Mouse (Mus musculus) thymus, adult 2 months (tissue): ENCODE data around the gene F2rl1. TPM values are rescaled to one million over a fixed set of nuclear protein-coding genes. Genes with fewer than 3 reads are reported as not detected.

Experiments
- DNase-seq: peaks from one replicate; pipeline ENCODE4 v3.0.0; 2021
- H3K27ac ChIP-seq: fragments of 200-500 bp; 2 replicates; pipeline ENCODE4 v1.5.1; 2012; ENCODE audit warnings: low read length, control low read depth; ENCODE audit not compliant: control insufficient read depth, insufficient read depth
- H3K27me3 ChIP-seq: fragments of 200-500 bp; 2 replicates; pipeline ENCODE4 v1.6.1; 2012; ENCODE audit warnings: mild to moderate bottlenecking, low read length, moderate library complexity, mixed read lengths; ENCODE audit not compliant: control insufficient read depth, insufficient read depth
- H3K36me3 ChIP-seq: fragments of 200-500 bp; 2 replicates; pipeline ENCODE4 v1.6.1; 2012; ENCODE audit warnings: mild to moderate bottlenecking, low read length, moderate library complexity; ENCODE audit not compliant: control insufficient read depth, insufficient read depth
- H3K4me1 ChIP-seq: fragments of 200-500 bp; replicated peaks from 2 replicates; pipeline ENCODE4 v1.6.1; 2012; ENCODE audit warnings: low read length; ENCODE audit not compliant: control insufficient read depth, insufficient read depth
- H3K4me3 ChIP-seq: fragments of 200-500 bp; 2 replicates; pipeline ENCODE4 v1.5.1; 2012; ENCODE audit warnings: mild to moderate bottlenecking, low read length, control low read depth, moderate library complexity; ENCODE audit not compliant: control insufficient read depth, insufficient read depth
- CTCF ChIP-seq: fragments of 200-500 bp; IDR thresholded peaks from 2 replicates; pipeline ENCODE4 v1.5.1; 2012; ENCODE audit warnings: mild to moderate bottlenecking, control low read depth, low read length, moderate library complexity, borderline replicate concordance; ENCODE audit not compliant: control insufficient read depth, poor library complexity, insufficient read depth; ENCODE audit errors: extremely low read depth
- POLR2A ChIP-seq: fragments of 200-500 bp; IDR thresholded peaks from 2 replicates; pipeline ENCODE4 v1.6.1; 2012; ENCODE audit warnings: mild to moderate bottlenecking, low read length, control low read depth, moderate library complexity; ENCODE audit not compliant: control insufficient read depth, poor library complexity, insufficient read depth; ENCODE audit errors: extremely low read depth
- WGBS: fragments of 180-500 bp; shearing (Covaris S2); methylation state at CpG from one replicate; pipeline ENCODE4 v1.1.7; 2018; 5-methylcytosine and 5-hydroxymethylcytosine counted together
- polyA plus RNA-seq: library from polyadenylated mRNA; depleted of rRNA; stranded (reverse); fragments of >200 nt; gene quantifications from 2 replicates; pipeline ENCODE4 v1.2.3, GENCODE M21; 2012

Gene F2rl1
- polyA plus RNA-seq, 1 experiment: 7.8 TPM

DNA sequence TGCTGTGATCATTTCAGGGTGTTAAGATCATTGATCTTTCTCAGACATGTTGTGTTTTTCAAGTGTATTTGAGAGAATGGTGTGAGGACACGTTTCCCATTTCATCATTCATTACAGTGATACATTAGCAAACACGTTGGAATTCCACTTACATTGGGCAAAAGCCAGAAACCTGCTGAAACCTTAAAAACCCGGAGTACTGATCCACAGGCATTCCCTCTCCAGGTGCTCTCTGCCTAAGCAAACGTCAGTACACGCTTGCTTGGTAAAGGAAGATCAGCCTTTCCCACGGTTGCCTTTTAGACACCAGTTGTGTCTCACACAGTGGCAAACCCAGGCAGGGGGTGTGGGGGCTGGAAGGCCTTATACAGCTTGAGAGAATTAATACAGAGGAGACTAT, 21.2 kb upstream of the F2rl1 start:
- H3K36me3 ChIP-seq: no peaks in the 10 kb centered on the region
- H3K27me3 ChIP-seq: no peaks in the 10 kb centered on the region
- no peak overlapping the region for H3K27ac ChIP-seq
- WGBS: 94% methylated on average over 6 of the region's 6 CpGs
- no peak for DNase-seq
- H3K4me1 ChIP-seq: no peaks in the 10 kb centered on the region; the same call in 1 of the 2 replicates
- no peak overlapping the region for H3K4me3 ChIP-seq
- no peak for TF ChIP-seq POLR2A
- no peak for TF ChIP-seq CTCF

- H3K4me3 ChIP-seq: no peak overlapping the region
- no peak for DNase-seq
- H3K27me3 ChIP-seq: no peaks in the 10 kb centered on the region
- H3K27ac ChIP-seq: no peak overlapping the region
- 83% methylated on average over 7 of the region's 7 CpGs for WGBS
- TF ChIP-seq POLR2A (no peak), CTCF (no peak)
- no peaks in the 10 kb centered on the region; the same call in 1 of the 2 replicates for H3K4me1 ChIP-seq
- H3K36me3 ChIP-seq: no peaks in the 10 kb centered on the region
Measured at GRCm38 (mm10) chr13:95545729-95546186, 20.7 kb upstream of the F2rl1 start.

DNA sequence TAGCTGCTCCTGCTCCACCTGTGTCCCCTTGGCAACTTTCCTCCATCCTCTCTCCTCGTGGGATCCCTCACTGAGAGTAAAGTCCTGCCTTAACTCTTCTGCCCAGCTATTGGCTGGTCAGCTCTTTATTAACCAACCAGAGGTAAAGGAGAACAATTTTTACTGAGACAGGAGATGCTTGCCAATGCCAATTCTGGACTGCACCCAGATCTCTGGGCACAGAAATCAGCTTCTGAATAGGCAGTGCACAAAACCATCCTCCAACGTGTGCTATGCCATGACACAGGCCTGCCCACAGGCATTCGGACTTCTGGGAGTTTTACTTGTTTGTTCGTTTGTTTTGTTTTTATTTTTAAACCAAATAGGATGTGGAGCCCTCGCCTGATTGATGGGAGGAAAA, 13.0 kb upstream of the F2rl1 start:
- Histone ChIP-seq H3K4me1 (0 out of 2 replicates have a peak, but pooled peaks cover 3% of the 10 kb centered on the region), H3K36me3 (no peaks in the 10 kb centered on the region), H3K27me3 (no peaks in the 10 kb centered on the region), H3K27ac (no peak overlapping the region), H3K4me3 (no peak overlapping the region)
- 87% methylated on average over 5 of the region's 5 CpGs for WGBS
- no peak for DNase-seq
- no peak for TF ChIP-seq POLR2A
- TF ChIP-seq CTCF: no peak

- no peaks in the 10 kb centered on the region for H3K27me3 ChIP-seq
- H3K4me1 ChIP-seq: 0 out of 2 replicates have a peak, but pooled peaks cover 3% of the 10 kb centered on the region
- DNase-seq: no peak
- no peak for TF ChIP-seq POLR2A
- TF ChIP-seq CTCF: no peak
- WGBS: 78% methylated on average over 5 of the region's 5 CpGs
- H3K36me3 ChIP-seq: no peaks in the 10 kb centered on the region
- H3K4me3 ChIP-seq: no peak overlapping the region
- H3K27ac ChIP-seq: no peak overlapping the region
Measured at GRCm38 (mm10) chr13:95536117-95536493, 11.1 kb upstream of the F2rl1 start.

DNA sequence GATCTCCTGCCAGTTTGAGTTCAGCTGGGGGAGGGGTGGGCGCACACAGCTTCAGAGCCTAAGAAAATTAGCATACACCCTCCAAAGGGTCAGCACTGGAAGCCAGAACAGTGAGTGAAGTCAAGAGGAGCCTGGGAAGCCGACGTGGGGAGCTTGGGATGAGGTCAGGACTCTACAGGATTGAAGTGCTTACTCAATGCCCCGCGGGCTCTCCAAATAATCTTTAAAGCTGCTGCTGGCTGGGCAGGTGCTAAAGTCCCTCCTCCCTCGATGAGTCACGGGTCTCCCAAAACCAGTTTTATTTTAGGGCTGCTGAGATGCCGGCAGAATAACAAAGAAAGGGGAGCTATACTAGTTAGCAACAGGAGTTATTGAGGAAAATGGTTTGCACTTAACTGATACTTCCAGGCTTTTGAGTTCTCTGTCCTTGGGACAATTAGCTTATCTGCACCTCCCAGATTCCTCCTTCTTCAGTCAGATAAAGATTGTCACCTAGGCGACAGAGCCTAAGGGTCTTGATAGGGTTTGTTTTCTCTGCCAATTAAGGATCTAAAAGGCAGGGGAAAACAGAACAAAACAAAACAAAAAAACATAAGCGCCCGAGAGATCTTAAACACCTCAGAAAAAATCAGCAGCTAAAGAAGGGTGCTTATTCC, 10.6 kb upstream of the F2rl1 start:
- Histone ChIP-seq H3K27ac (no peak overlapping the region), H3K4me1 (0 out of 2 replicates have a peak, but pooled peaks cover 3% of the 10 kb centered on the region), H3K36me3 (no peaks in the 10 kb centered on the region), H3K27me3 (no peaks in the 10 kb centered on the region), H3K4me3 (no peak overlapping the region)
- no peak for DNase-seq
- TF ChIP-seq POLR2A: no peak
- TF ChIP-seq CTCF: no peak
- 37% methylated on average over 11 of the region's 11 CpGs for WGBS

- Histone ChIP-seq H3K36me3 (no peaks in the 10 kb centered on the region), H3K27ac (no peak overlapping the region), H3K27me3 (no peaks in the 10 kb centered on the region), H3K4me3 (no peak overlapping the region), H3K4me1 (0 out of 2 replicates have a peak, but pooled peaks cover 3% of the 10 kb centered on the region)
- TF ChIP-seq CTCF: no peak
- no peak for TF ChIP-seq POLR2A
- DNase-seq: no peak
- 50% methylated on average over 6 of the region's 6 CpGs for WGBS
Measured at GRCm38 (mm10) chr13:95535026-95535425, 10.0 kb upstream of the F2rl1 start.

DNA sequence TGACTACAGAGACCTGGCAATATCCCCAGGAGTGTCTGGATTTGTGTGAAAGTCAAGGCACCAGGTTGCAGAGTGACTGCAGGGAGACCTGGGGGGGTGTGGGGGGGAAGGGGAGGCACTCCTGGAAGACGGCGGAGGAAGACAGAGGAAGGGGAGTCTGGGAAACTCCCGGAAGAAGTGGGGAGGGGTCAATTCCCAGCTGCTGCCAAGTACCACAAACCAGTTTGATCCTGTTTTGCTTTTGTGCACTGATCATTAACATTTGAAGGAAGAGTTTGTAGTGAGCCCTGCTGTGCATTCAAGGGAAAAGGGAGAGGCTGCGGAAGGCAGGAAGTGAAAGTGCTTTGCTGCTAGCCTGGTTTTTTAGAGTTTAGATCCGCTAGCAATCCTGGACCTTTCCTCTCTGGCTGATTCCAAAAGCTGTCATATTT, 9.1 kb upstream of the F2rl1 start:
- TF ChIP-seq POLR2A (no peak), CTCF (no peak)
- Histone ChIP-seq H3K4me3 (no peak overlapping the region), H3K27me3 (no peaks in the 10 kb centered on the region), H3K4me1 (0 out of 2 replicates have a peak, but pooled peaks cover 3% of the 10 kb centered on the region), H3K36me3 (no peaks in the 10 kb centered on the region), H3K27ac (no peak overlapping the region)
- WGBS: 26% methylated on average over 5 of the region's 5 CpGs
- DNase-seq: no peak
